Mouse (Mus musculus): Measurements from ENCODE around the gene Gpx2.

GRCm38 (mm10) chr12:76774652-76775051, 20.7 kb downstream of the Gpx2 start:
- TF ChIP-seq CTCF (IDR thresholded peaks at IDR 0.05; ENCODE audit: low read depth), result no peak
- no peak for TF ChIP-seq EP300 (optimal IDR thresholded peaks at IDR 0.05)

All from stomach, postnatal 0 days (tissue).